Mouse (Mus musculus): ENCODE measurements around the gene Fam209.

Fam209 gene

GRCm38 (mm10) chr2:172468346-172468819, 3.9 kb upstream of the Fam209 start:
- in situ Hi-C loops (cut with MboI; ENCODE audit: low pct_unique_long_range_greater_than_20kb in 1 of 2, low sequenced_read_pairs in 2 of 2, unreplicated experiment in 1 of 2): no loop called here

GRCm38 (mm10) chr2:172473591-172473990, 1.3 kb downstream of the Fam209 start:
- in situ Hi-C loops (cut with MboI; ENCODE audit: low pct_unique_long_range_greater_than_20kb in 1 of 2, low sequenced_read_pairs in 2 of 2, unreplicated experiment in 1 of 2): no loop called here

GRCm38 (mm10) chr2:172474970-172475369, 2.6 kb downstream of the Fam209 start:
- in situ Hi-C loops (cut with MboI; ENCODE audit: low pct_unique_long_range_greater_than_20kb in 1 of 2, low sequenced_read_pairs in 2 of 2, unreplicated experiment in 1 of 2): loop anchor here (5.0 to 25.0 kb wide), 3 partner anchors 137 to 512 kb away; partner anchors contain the start of gene Spo11 (in 1 of the 2)

- in situ Hi-C loops (cut with MboI; ENCODE audit: low pct_unique_long_range_greater_than_20kb in 1 of 2, low sequenced_read_pairs in 2 of 2, unreplicated experiment in 1 of 2): loop anchor here (5.0 to 25.0 kb wide), 3 partner anchors 136 to 511 kb away; partner anchors contain the start of gene Spo11 (in 1 of the 2)
Measured at GRCm38 (mm10) chr2:172476707-172477260, 4.5 kb downstream of the Fam209 start.

GRCm38 (mm10) chr2:172477350-172477749, 5.0 kb downstream of the Fam209 start:
- in situ Hi-C loops (cut with MboI; ENCODE audit: low pct_unique_long_range_greater_than_20kb in 1 of 2, low sequenced_read_pairs in 2 of 2, unreplicated experiment in 1 of 2): loop anchor here (5.0 to 25.0 kb wide), 3 partner anchors 135 to 510 kb away; partner anchors contain the start of gene Spo11 (in 1 of the 2)

- in situ Hi-C loops (cut with MboI; ENCODE audit: low pct_unique_long_range_greater_than_20kb in 1 of 2, low sequenced_read_pairs in 2 of 2, unreplicated experiment in 1 of 2): loop anchor here (5.0 to 25.0 kb wide), 3 partner anchors 134 to 509 kb away; partner anchors contain the start of gene Spo11 (in 1 of the 2)
Measured at GRCm38 (mm10) chr2:172477860-172478259, 5.5 kb downstream of the Fam209 start.

- in situ Hi-C loops (cut with MboI; ENCODE audit: low pct_unique_long_range_greater_than_20kb in 1 of 2, low sequenced_read_pairs in 2 of 2, unreplicated experiment in 1 of 2): loop anchor here (25.0 kb wide), 2 partner anchors 132 to 507 kb away; partner anchors contain the start of gene Spo11 (in 1 of the 2)
Measured at GRCm38 (mm10) chr2:172480296-172480695, 8.0 kb downstream of the Fam209 start.

- in situ Hi-C loops (cut with MboI; ENCODE audit: low pct_unique_long_range_greater_than_20kb in 1 of 2, low sequenced_read_pairs in 2 of 2, unreplicated experiment in 1 of 2): loop anchor here (25.0 kb wide), 2 partner anchors 130 to 505 kb away; partner anchors contain the start of gene Spo11 (in 1 of the 2)
Measured at GRCm38 (mm10) chr2:172481654-172482385, 9.5 kb downstream of the Fam209 start.

- in situ Hi-C loops (cut with MboI; ENCODE audit: low pct_unique_long_range_greater_than_20kb in 1 of 2, low sequenced_read_pairs in 2 of 2, unreplicated experiment in 1 of 2): loop anchor here (25.0 kb wide), 2 partner anchors 128 to 503 kb away; partner anchors contain the start of gene Spo11 (in 1 of the 2)
Measured at GRCm38 (mm10) chr2:172483766-172484413, 11.6 kb downstream of the Fam209 start.

- in situ Hi-C loops (cut with MboI; ENCODE audit: low pct_unique_long_range_greater_than_20kb in 1 of 2, low sequenced_read_pairs in 2 of 2, unreplicated experiment in 1 of 2): loop anchor here (25.0 kb wide), 2 partner anchors 127 to 502 kb away; partner anchors contain the start of gene Spo11 (in 1 of the 2)
Measured at GRCm38 (mm10) chr2:172484696-172485370, 12.5 kb downstream of the Fam209 start.

GRCm38 (mm10) chr2:172496736-172497345, 24.5 kb downstream of the Fam209 start:
- in situ Hi-C loops (cut with MboI; ENCODE audit: low pct_unique_long_range_greater_than_20kb in 1 of 2, low sequenced_read_pairs in 2 of 2, unreplicated experiment in 1 of 2): loop anchor here (25.0 kb wide), 2 partner anchors 115 to 490 kb away; partner anchors contain the start of gene Spo11 (in 1 of the 2)

GRCm38 (mm10) chr2:172498823-172499222, 26.5 kb downstream of the Fam209 start:
- in situ Hi-C loops (cut with MboI; ENCODE audit: low pct_unique_long_range_greater_than_20kb in 1 of 2, low sequenced_read_pairs in 2 of 2, unreplicated experiment in 1 of 2): loop anchor here (25.0 kb wide), 2 partner anchors 113 to 488 kb away; partner anchors contain the start of gene Spo11 (in 1 of the 2)

GRCm38 (mm10) chr2:172500752-172501316, 28.5 kb downstream of the Fam209 start:
- in situ Hi-C loops (cut with MboI; ENCODE audit: low pct_unique_long_range_greater_than_20kb in 1 of 2, low sequenced_read_pairs in 2 of 2, unreplicated experiment in 1 of 2): no loop called here

GRCm38 (mm10) chr2:172501341-172501740, 29.0 kb downstream of the Fam209 start:
- in situ Hi-C loops (cut with MboI; ENCODE audit: low pct_unique_long_range_greater_than_20kb in 1 of 2, low sequenced_read_pairs in 2 of 2, unreplicated experiment in 1 of 2): no loop called here

GRCm38 (mm10) chr2:172502168-172502567, 29.8 kb downstream of the Fam209 start:
- in situ Hi-C loops (cut with MboI; ENCODE audit: low pct_unique_long_range_greater_than_20kb in 1 of 2, low sequenced_read_pairs in 2 of 2, unreplicated experiment in 1 of 2): no loop called here

GRCm38 (mm10) chr2:172506121-172506520, 33.8 kb downstream of the Fam209 start:
- in situ Hi-C loops (cut with MboI; ENCODE audit: low pct_unique_long_range_greater_than_20kb in 1 of 2, low sequenced_read_pairs in 2 of 2, unreplicated experiment in 1 of 2): no loop called here

GRCm38 (mm10) chr2:172510056-172510712, 37.9 kb downstream of the Fam209 start:
- in situ Hi-C loops (cut with MboI; ENCODE audit: low pct_unique_long_range_greater_than_20kb in 1 of 2, low sequenced_read_pairs in 2 of 2, unreplicated experiment in 1 of 2): no loop called here
